ENCODE assay signal across 8 mouse cellular contexts in the genomic region with DNA sequence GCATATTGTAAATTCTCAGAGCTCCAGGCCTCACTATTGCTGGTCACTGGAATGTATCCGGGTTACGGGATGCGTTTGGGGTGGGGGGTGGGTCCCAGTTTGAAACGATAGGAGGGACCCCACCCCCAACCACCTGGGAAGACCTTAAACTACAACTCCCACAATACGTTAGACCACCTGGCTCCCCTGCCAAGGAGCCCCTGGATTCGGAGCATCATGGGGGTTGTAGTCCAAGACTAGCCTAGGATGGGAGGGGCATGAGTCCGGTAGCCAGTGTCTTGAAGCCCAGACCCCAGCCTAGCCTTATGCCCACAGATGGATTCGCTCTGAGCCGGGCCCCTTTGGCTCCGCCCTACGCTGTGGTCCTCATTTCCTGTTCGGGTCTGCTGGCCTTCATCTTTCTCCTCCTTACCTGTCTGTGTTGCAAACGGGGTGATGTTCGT. TPM values are rescaled to one million over a fixed set of nuclear protein-coding genes. Genes with fewer than 3 reads are reported as not detected.
A peak's percentile ranks its signal among the peaks of the same experiment; 100 is the strongest.
DNase-seq lines count a peak whose midpoint lies in the region; ATAC-seq lines count a peak whose summit lies in the region.

No protein-coding gene starts in this region.

- WGBS in kidney, embryonic 15.5 days = under 1% methylated on average over 14 of the region's 14 CpGs
- WGBS in embryonic facial prominence, embryonic 14.5 days = 0% methylated on average over 14 of the region's 14 CpGs

- no peaks in the 10 kb centered on the region for H3K9me3 ChIP-seq in kidney, embryonic 15.5 days (replicated peaks)
- no peaks in the 10 kb centered on the region for H3K9me3 ChIP-seq in embryonic facial prominence, embryonic 14.5 days (ENCODE audit: control insufficient read depth, low read length)

- H3K4me3 ChIP-seq in kidney, embryonic 15.5 days (replicated peaks) = peak overlapping the region; percentile 72
- H3K4me3 ChIP-seq in embryonic facial prominence, embryonic 14.5 days (ENCODE audit: low read depth, low read length) = peak overlapping the region; percentile 74

- DNase-seq in kidney, adult 11 months = no peak
- peak; percentile 86 for DNase-seq in ZHBTc4 (ENCODE audit: low read depth, low spot score)
- DNase-seq in embryonic facial prominence, embryonic 14.5 days (ENCODE audit: low spot score) = peak; percentile 91
- DNase-seq in kidney, postnatal 10 days = peak; percentile 59
- DNase-seq in retina, postnatal 1 day = peak; percentile 89
- no peak for DNase-seq in layer of hippocampus, adult 8-10 months (ENCODE audit: low spot score in 2 of 2)

- peak overlapping the region; percentile 60 for H3K9ac ChIP-seq in kidney, embryonic 15.5 days
- peak overlapping the region; percentile 74 for H3K9ac ChIP-seq in embryonic facial prominence, embryonic 14.5 days (ENCODE audit: low read depth, low read length)

- H3K27ac ChIP-seq in kidney, embryonic 15.5 days = peak overlapping the region; percentile 68
- 0 out of 2 replicates have a peak overlapping the region, but pooled peaks have one; percentile 39 for H3K27ac ChIP-seq in embryonic facial prominence, embryonic 14.5 days (replicated peaks; ENCODE audit: low read depth, low read length)

- H3K4me2 ChIP-seq in kidney, embryonic 15.5 days = peak overlapping the region; percentile 95
- H3K4me2 ChIP-seq in embryonic facial prominence, embryonic 14.5 days (ENCODE audit: low read depth, low read length) = peak overlapping the region; percentile 90

- peaks cover 53% of the 10 kb centered on the region for H3K4me1 ChIP-seq in kidney, embryonic 15.5 days
- peaks cover 19% of the 10 kb centered on the region for H3K4me1 ChIP-seq in embryonic facial prominence, embryonic 14.5 days (ENCODE audit: control insufficient read depth, insufficient read depth, low read length)

- peaks cover 27% of the 10 kb centered on the region for H3K36me3 ChIP-seq in kidney, embryonic 15.5 days
- H3K36me3 ChIP-seq in embryonic facial prominence, embryonic 14.5 days (ENCODE audit: control insufficient read depth, insufficient read depth, low read length) = peaks cover 24% of the 10 kb centered on the region

- H3K27me3 ChIP-seq in kidney, embryonic 15.5 days = peaks cover 12% of the 10 kb centered on the region; the same call in 1 of the 2 replicates
- no peaks in the 10 kb centered on the region for H3K27me3 ChIP-seq in embryonic facial prominence, embryonic 14.5 days (replicated peaks; ENCODE audit: control insufficient read depth, insufficient read depth, low read length)

- ATAC-seq in kidney, embryonic 15.5 days (replicated peaks; ENCODE audit: low FRiP score) = peak; percentile 73
- peak; percentile 66 for ATAC-seq in embryonic facial prominence, embryonic 14.5 days (ENCODE audit: low read depth)
- no peak for ATAC-seq in megakaryocyte progenitor cell, adult 5-6 weeks (replicated peaks; ENCODE audit: poor library complexity)

RNA-seq across cellular contexts. Expression of gene Sult2b1, which starts 1.7 kb away (rescaled TPM):
- 2.8 and 3.2 TPM in 2 replicates for polyA plus RNA-seq in kidney, embryonic 15.5 days (2015; fragmentation: Nextera tagmentation; extraction: Ambion mirVana)
- 14.2 and 16.3 TPM in 2 replicates for polyA plus RNA-seq in embryonic facial prominence, embryonic 14.5 days (2014; fragmentation: Nextera tagmentation; extraction: Ambion mirVana)
- total RNA-seq in layer of hippocampus, adult 8-10 months (2022) = 10 to 100 TPM in 3 of 4 experiments, 1 to 10 TPM in 1; 9.9 to 12.5 (median 11.3) TPM
- total RNA-seq in megakaryocyte progenitor cell, adult 5-6 weeks (2015) = 1.2 and 1.7 TPM in 2 replicates
- 1.9 and 6.4 TPM in 2 replicates for total RNA-seq in megakaryocyte progenitor cell, adult 5-6 weeks (2017)

RNA-seq across cellular contexts. Expression of gene Lmtk3, which starts 2.6 kb away (rescaled TPM):
- polyA plus RNA-seq in kidney, embryonic 15.5 days (2015; fragmentation: Nextera tagmentation; extraction: Ambion mirVana) = 2.5 and 3.1 TPM in 2 replicates
- polyA plus RNA-seq in embryonic facial prominence, embryonic 14.5 days (2014; fragmentation: Nextera tagmentation; extraction: Ambion mirVana) = 0.67 and 1.5 TPM in 2 replicates
- 100 to 1,000 TPM; 251 to 313 (median 283) TPM for total RNA-seq in layer of hippocampus, adult 8-10 months (2022)
- 0.07 TPM in 2 replicates for total RNA-seq in megakaryocyte progenitor cell, adult 5-6 weeks (2015)
- not detected in 2 replicates for total RNA-seq in megakaryocyte progenitor cell, adult 5-6 weeks (2017)

RNA-seq across cellular contexts. Expression of gene Cyth2, which starts 28.2 kb away (rescaled TPM):
- 130 and 132 TPM in 2 replicates for polyA plus RNA-seq in kidney, embryonic 15.5 days (2015; fragmentation: Nextera tagmentation; extraction: Ambion mirVana)
- 96.4 and 106 TPM in 2 replicates for polyA plus RNA-seq in embryonic facial prominence, embryonic 14.5 days (2014; fragmentation: Nextera tagmentation; extraction: Ambion mirVana)
- total RNA-seq in layer of hippocampus, adult 8-10 months (2022) = 100 to 1,000 TPM; 135 to 147 (median 139) TPM
- 17.9 and 26.3 TPM in 2 replicates for total RNA-seq in megakaryocyte progenitor cell, adult 5-6 weeks (2015)
- total RNA-seq in megakaryocyte progenitor cell, adult 5-6 weeks (2017) = 32.4 and 34.5 TPM in 2 replicates

RNA-seq across cellular contexts. Expression of gene Kcnj14, which starts 38.4 kb away (rescaled TPM):
- 1.4 and 1.6 TPM in 2 replicates for polyA plus RNA-seq in kidney, embryonic 15.5 days (2015; fragmentation: Nextera tagmentation; extraction: Ambion mirVana)
- 1.4 and 2.2 TPM in 2 replicates for polyA plus RNA-seq in embryonic facial prominence, embryonic 14.5 days (2014; fragmentation: Nextera tagmentation; extraction: Ambion mirVana)
- 1 to 10 TPM; 1.6 to 2.1 (median 1.8) TPM for total RNA-seq in layer of hippocampus, adult 8-10 months (2022)
- 0.05 TPM in 2 replicates for total RNA-seq in megakaryocyte progenitor cell, adult 5-6 weeks (2015)
- not detected in 2 replicates for total RNA-seq in megakaryocyte progenitor cell, adult 5-6 weeks (2017)

RNA-seq across cellular contexts. Expression of gene Grwd1, which starts 44.6 kb away (rescaled TPM):
- 82.5 and 86.3 TPM in 2 replicates for polyA plus RNA-seq in kidney, embryonic 15.5 days (2015; fragmentation: Nextera tagmentation; extraction: Ambion mirVana)
- 53.9 and 60.5 TPM in 2 replicates for polyA plus RNA-seq in embryonic facial prominence, embryonic 14.5 days (2014; fragmentation: Nextera tagmentation; extraction: Ambion mirVana)
- total RNA-seq in layer of hippocampus, adult 8-10 months (2022) = 10 to 100 TPM; 19.3 to 24.7 (median 22.3) TPM
- 22.6 and 25.1 TPM in 2 replicates for total RNA-seq in megakaryocyte progenitor cell, adult 5-6 weeks (2015)
- total RNA-seq in megakaryocyte progenitor cell, adult 5-6 weeks (2017) = 24.2 and 26.9 TPM in 2 replicates

Comparison
In these comparisons a context has a peak if more than half of its experiments do, and no peak if none do; other contexts are left out.
1. DNase-seq: peak in ZHBTc4 (single experiment), embryonic facial prominence, embryonic 14.5 days (single experiment), kidney, postnatal 10 days (single experiment) and retina, postnatal 1 day (single experiment); none in kidney, adult 11 months (single experiment) and layer of hippocampus, adult 8-10 months (0 of 2).
2. RNA of gene Lmtk3, which starts 2.6 kb away (total RNA-seq): 251 to 313 TPM in layer of hippocampus, adult 8-10 months; 0.07 TPM in megakaryocyte progenitor cell, adult 5-6 weeks; every median in the first group is over 100 times any median in the second.